Comparison of ENCODE assay signal across 11 mouse cellular contexts in genomic region chr7:78911209-78911608, GRCm38 (mm10).
"Had no signal": no experiment of that assay in that cellular context is flagged by ENCODE, and none has a peak within 500 bp of the region (broad histone marks: within the 10 kb centered on the region; RNA-seq: fewer than 3 reads in every experiment).

No protein-coding gene starts in this region.

- H3K4me2 ChIP-seq: midbrain, embryonic 11.5 days; midbrain, embryonic 15.5 days; stomach, embryonic 15.5 days had no signal

- ATAC-seq: lung, postnatal 0 days had no signal

- H3K36me3 ChIP-seq: midbrain, embryonic 15.5 days had no signal

- H3K9ac ChIP-seq: lung, embryonic 15.5 days; midbrain, embryonic 13.5 days; midbrain, embryonic 15.5 days; neural tube, embryonic 12.5 days; stomach, embryonic 15.5 days had no signal

- H3K27me3 ChIP-seq: lung, embryonic 15.5 days; midbrain, embryonic 15.5 days; neural tube, embryonic 12.5 days; stomach, embryonic 15.5 days had no signal

- H3K9me3 ChIP-seq: lung, embryonic 15.5 days; midbrain, embryonic 13.5 days; midbrain, embryonic 15.5 days; neural tube, embryonic 12.5 days; stomach, embryonic 15.5 days had no signal

- H3K4me3 ChIP-seq: lung, embryonic 15.5 days; midbrain, embryonic 13.5 days; midbrain, embryonic 15.5 days; neural tube, embryonic 12.5 days; stomach, embryonic 15.5 days had no signal

- H3K27ac ChIP-seq: lung, embryonic 15.5 days; midbrain, embryonic 13.5 days; midbrain, embryonic 15.5 days; neural tube, embryonic 12.5 days; stomach, embryonic 15.5 days had no signal

- DNase-seq: lung, adult 2 months; lung, postnatal 14 days; right cerebral cortex, postnatal 14 days; thymus, postnatal 25 days had no signal
